In genomic region chr9:119919858-119920257, GRCm38 (mm10) we compare ENCODE assay signal across 29 mouse cellular contexts. TPM values are rescaled to one million over a fixed set of nuclear protein-coding genes. Genes with fewer than 3 reads are reported as not detected.
"Had no signal": no experiment of that assay in that cellular context is flagged by ENCODE, and none has a peak within 500 bp of the region (broad histone marks: within the 10 kb centered on the region; RNA-seq: fewer than 3 reads in every experiment).

No protein-coding gene starts in this region.

- DNase-seq: cerebellum, adult 18-20 months; cerebellum, adult 2 months; cerebellum, adult 8-10 months; cerebellum, adult 9-10 months; cerebellum, adult 9-11 months; cerebellum, postnatal 10 days; cerebellum, postnatal 14 days; cerebellum, postnatal 25 days; cerebellum, postnatal 36 days; embryo, embryonic 11 days; forebrain, postnatal 0 days; gastrocnemius, postnatal 14 days; gastrocnemius, postnatal 25 days; gastrocnemius, postnatal 36 days; heart, adult 11 months; heart, adult 18-20 months had no signal

- H3K4me1 ChIP-seq: embryonic facial prominence, embryonic 10.5 days; embryonic facial prominence, embryonic 12.5 days; embryonic facial prominence, embryonic 13.5 days; embryonic facial prominence, embryonic 15.5 days; forebrain, embryonic 10.5 days; forebrain, embryonic 12.5 days; forebrain, embryonic 13.5 days; forebrain, embryonic 15.5 days; heart, embryonic 10.5 days had no signal

- H3K27me3 ChIP-seq: embryonic facial prominence, embryonic 12.5 days; embryonic facial prominence, embryonic 13.5 days; embryonic facial prominence, embryonic 15.5 days; forebrain, embryonic 12.5 days; forebrain, embryonic 13.5 days; forebrain, embryonic 15.5 days had no signal

- H3K27ac ChIP-seq: embryonic facial prominence, embryonic 10.5 days; embryonic facial prominence, embryonic 12.5 days; embryonic facial prominence, embryonic 13.5 days; embryonic facial prominence, embryonic 15.5 days; forebrain, embryonic 10.5 days; forebrain, embryonic 12.5 days; forebrain, embryonic 13.5 days; forebrain, embryonic 15.5 days; heart, embryonic 10.5 days had no signal

- ATAC-seq: forebrain, embryonic 13.5 days; forebrain, embryonic 14.5 days; forebrain, embryonic 15.5 days; forebrain, embryonic 16.5 days; forebrain, postnatal 0 days had no signal

- H3K4me3 ChIP-seq: embryonic facial prominence, embryonic 10.5 days; embryonic facial prominence, embryonic 12.5 days; embryonic facial prominence, embryonic 13.5 days; embryonic facial prominence, embryonic 15.5 days; erythroblast, embryonic 14.5 days; forebrain, embryonic 10.5 days; forebrain, embryonic 12.5 days; forebrain, embryonic 13.5 days; forebrain, embryonic 15.5 days; heart, embryonic 10.5 days had no signal

- H3K9ac ChIP-seq: embryonic facial prominence, embryonic 12.5 days; embryonic facial prominence, embryonic 13.5 days; embryonic facial prominence, embryonic 15.5 days; forebrain, embryonic 12.5 days; forebrain, embryonic 13.5 days; forebrain, embryonic 15.5 days; forebrain, postnatal 0 days had no signal

RNA-seq across cellular contexts. Expression of gene Ttc21a, which starts 17.5 kb away (rescaled TPM):
- total RNA-seq: gastrocnemius, adult 8-10 months; gastrocnemius, postnatal 14 days; gastrocnemius, postnatal 25 days; gastrocnemius, postnatal 36 days had no signal
- polyA plus RNA-seq: erythroblast, embryonic 14.5 days had no signal
